Mouse (Mus musculus): ENCODE results near the gene Utp15. TPM values are rescaled to one million over a fixed set of nuclear protein-coding genes. Genes with fewer than 3 reads are reported as not detected.

Gene Utp15
- 11.3 and 12.6 TPM in 2 replicates for polyA plus RNA-seq (2021; fragmentation: Nextera tagmentation)
- long read RNA-seq, experiment 1, full-length matches to known transcripts: 67 of 77 reads
- long read RNA-seq, experiment 1, partial matches to known transcripts: 3 of 77 reads
- long read RNA-seq, experiment 1, other reads (novel, unspliced or antisense): 7 of 77 reads
- long read RNA-seq, experiment 2, full-length matches to known transcripts: 11 of 25 reads
- long read RNA-seq, experiment 2, partial matches to known transcripts: 6 of 25 reads
- long read RNA-seq, experiment 2, other reads (novel, unspliced or antisense): 8 of 25 reads

DNA sequence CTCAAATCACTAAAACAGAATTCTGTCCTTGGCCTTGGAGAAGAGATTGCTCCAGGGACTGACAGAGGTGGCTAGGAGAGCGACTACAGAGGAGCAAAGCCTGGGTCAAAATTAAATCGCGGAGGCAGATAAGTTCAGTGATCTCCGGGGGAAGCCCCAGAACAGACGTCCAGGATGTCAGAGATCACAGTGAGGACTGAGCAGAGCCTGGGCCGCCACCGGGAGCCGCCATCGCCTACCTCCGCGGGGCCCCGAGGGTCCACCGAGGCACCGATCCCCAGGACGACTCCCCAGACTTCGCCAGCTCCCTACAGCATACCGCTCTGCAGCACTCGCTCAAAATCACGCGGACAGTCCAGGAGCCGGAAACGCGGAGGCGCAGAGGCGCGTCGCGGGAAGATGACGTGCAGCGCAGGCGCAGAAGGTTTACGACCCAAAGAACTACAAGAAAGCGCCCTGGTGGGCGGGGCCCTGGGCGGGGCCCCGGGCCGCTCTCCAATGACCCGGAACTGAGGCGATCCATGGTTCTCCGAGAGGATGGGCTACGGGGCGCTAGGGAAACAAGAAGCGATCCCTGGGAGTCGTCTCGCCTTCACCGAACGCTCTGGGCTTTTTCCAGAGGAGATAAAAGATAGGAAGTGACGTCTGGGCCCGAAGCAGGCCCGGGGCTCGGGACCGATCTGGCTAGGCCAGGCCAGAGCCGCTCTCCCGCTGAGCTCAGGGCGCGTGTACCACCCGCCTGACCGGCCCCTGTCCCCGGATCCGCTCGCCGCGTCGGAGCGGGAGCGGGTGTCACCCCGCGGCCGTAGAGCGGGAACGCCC is at the start of gene Utp15, which contains the start of gene Ankra2:
Utp15 (minus strand) TSS at position 406 of the 822 bp plus-strand sequence.
Ankra2 (plus strand) TSS at position 439 of the 822 bp plus-strand sequence.

GRCm38 (mm10) chr13:98279686-98280085 is 16.8 kb upstream of the Utp15 start, which contains the start of gene Gm21976:
Gm21976 (plus strand) TSS chr13:98279887.

DNA sequence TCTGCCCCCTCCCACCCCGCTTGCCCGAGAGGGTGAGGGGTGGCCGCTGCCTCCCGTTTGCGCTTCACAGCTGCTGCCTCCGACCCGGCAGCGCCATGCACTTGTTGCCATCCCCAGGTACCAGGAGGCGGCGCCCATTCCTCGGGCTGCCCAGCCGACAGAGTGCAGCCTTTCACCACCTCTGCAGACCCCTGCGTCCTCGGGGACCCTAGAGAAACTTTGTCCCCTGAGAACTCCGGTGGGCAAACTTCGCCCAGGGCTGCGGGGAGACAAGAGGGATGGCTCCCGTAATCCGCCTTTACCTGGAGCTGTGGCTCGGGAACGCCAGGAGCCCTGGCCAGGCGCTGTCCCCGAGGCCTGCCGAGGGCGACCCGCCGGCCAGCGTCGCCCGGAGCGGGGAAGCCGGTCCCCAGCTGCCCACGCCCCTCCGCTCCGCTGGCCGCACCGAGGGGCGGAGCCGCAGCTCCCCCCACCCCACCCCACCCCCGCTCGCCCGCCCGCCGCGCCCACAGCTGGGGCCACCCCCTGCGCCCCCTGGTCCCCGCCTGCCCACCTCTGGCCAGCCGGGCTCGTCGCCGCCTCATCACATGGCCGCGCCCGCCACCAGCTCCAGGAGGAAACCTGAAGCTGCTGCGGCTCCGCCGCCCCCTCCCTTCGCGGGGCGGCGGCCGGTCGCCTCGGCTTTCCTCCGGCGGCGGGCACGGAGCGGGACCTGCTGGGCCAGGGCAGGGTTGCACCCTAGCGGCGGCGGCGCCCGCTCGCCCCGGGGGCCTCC is 56.9 kb downstream of the Utp15 start, which contains the start of gene Arhgef28:
Arhgef28 (minus strand) TSS at position 669 of the 775 bp plus-strand sequence.

Other genes starting within 250 kb of the Utp15 start
- 16.2 and 19.1 TPM in 2 replicates for gene Arhgef28, start 56.6 kb downstream of the Utp15 start, polyA plus RNA-seq (2021; fragmentation: Nextera tagmentation)
- gene Ankra2, start within 50 bp of the Utp15 start, polyA plus RNA-seq (2021; fragmentation: Nextera tagmentation): 29.6 and 46.8 TPM in 2 replicates
- gene Gm21976, start 16.8 kb upstream of the Utp15 start, polyA plus RNA-seq (2021; fragmentation: Nextera tagmentation): not detected in 2 replicates
- 318 TPM in 2 replicates for gene Btf3, start 54.0 kb upstream of the Utp15 start, polyA plus RNA-seq (2021; fragmentation: Nextera tagmentation)
- gene Foxd1, start 91.2 kb upstream of the Utp15 start, polyA plus RNA-seq (2021; fragmentation: Nextera tagmentation): 0.05 and 0.20 TPM in 2 replicates
- gene Gm10320, start 229.0 kb upstream of the Utp15 start, polyA plus RNA-seq (2021; fragmentation: Nextera tagmentation): 0.82 and 1.3 TPM in 2 replicates

All from left cerebral cortex, adult 6 months (tissue).